Mouse (Mus musculus): ENCODE results near the gene Camkk2.

- no peak for TF ChIP-seq CTCF (IDR thresholded peaks at IDR 0.05; ENCODE audit: low read depth, low read length)
- no peak for TF ChIP-seq POLR2A (IDR thresholded peaks at IDR 0.05; ENCODE audit: borderline replicate concordance, low read depth, low read length)
Observed at GRCm38 (mm10) chr5:122825099-122825498, 45.9 kb upstream of the Camkk2 start.
